Mouse (Mus musculus) cerebellum, adult 2 months (tissue): ENCODE results near the gene Srms.

Experiments
- CTCF ChIP-seq: fragments of 200-500 bp; IDR thresholded peaks from 2 replicates; pipeline ENCODE4 v1.5.1; 2011; ENCODE audit warnings: low read depth, mild to moderate bottlenecking, control low read depth, low read length, moderate library complexity, borderline replicate concordance; ENCODE audit not compliant: insufficient read depth
- POLR2A ChIP-seq: fragments of 200-500 bp; IDR thresholded peaks from 2 replicates; pipeline ENCODE4 v1.6.1; 2011; ENCODE audit warnings: low read length, control low read depth, borderline replicate concordance; ENCODE audit not compliant: insufficient read depth

- no peak for TF ChIP-seq CTCF
- TF ChIP-seq POLR2A: no peak
Measured at GRCm38 (mm10) chr2:181191936-181192335, 21.0 kb downstream of the Srms start.
